In the genomic region with DNA sequence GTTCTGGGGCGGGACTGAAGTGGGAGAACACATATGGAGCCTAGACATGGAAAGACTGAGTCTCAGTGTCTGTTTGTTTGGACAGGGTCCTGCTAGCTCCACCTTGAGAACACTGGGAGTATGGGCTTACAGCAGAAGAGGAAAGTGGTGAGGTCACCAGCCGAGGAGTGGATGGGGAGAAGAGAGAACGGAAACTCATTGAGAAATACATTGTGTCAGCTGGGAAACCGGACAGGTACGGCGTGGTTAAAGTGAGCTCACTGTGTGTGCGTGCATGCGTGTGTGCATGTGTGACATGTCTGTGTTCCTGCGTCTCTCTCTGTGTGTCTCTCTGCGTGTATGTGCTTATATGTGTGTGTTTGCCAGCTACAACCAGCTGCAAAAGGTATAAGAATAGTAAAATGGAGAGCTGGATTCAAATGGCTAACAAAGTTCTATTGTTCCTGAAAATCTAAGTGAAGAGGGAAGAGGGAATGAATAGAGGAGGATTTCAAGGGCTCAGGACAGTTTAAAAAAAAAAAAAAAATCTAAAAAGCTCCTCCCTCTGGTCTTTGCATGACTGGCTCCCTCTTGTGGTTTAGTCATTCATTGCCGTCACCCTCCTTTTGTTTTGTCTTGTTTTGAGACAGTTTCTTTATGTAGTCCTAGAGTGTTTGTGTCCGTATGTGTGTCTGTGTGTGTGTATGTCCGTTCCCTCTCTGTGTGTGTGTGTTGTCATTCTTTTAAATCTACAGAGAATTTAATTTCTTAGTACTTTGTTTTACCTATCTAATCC, we compare ENCODE assay signal across 9 mouse cellular contexts. TPM values are rescaled to one million over a fixed set of nuclear protein-coding genes. Genes with fewer than 3 reads are reported as not detected.
DNase-seq lines count a peak whose midpoint lies in the region; ATAC-seq and TF ChIP-seq lines count a peak whose summit lies in the region.
"Had no signal": no experiment of that assay in that cellular context is flagged by ENCODE, and none has a peak within 500 bp of the region (broad histone marks: within the 10 kb centered on the region; RNA-seq: fewer than 3 reads in every experiment).

No protein-coding gene starts in this region.

- peak; percentile 63 for ATAC-seq in erythroblast, adult 5-6 weeks (replicated peaks; ENCODE audit: low FRiP score, poor library complexity, severe bottlenecking)
- no peak for ATAC-seq in kidney, postnatal 0 days (replicated peaks; ENCODE audit: low FRiP score, low read depth)
- 0 out of 2 replicates have a peak, but pooled peaks have one; percentile 12 for ATAC-seq in stomach, postnatal 0 days (ENCODE audit: low FRiP score, low TSS enrichment)

- 0 out of 2 replicates have a peak, but pooled peaks cover 5% of the 10 kb centered on the region for H3K4me1 ChIP-seq in heart, embryonic 10.5 days
- H3K4me1 ChIP-seq in kidney, postnatal 0 days (replicated peaks; ENCODE audit: insufficient read depth, low read length), result no peaks in the 10 kb centered on the region
- peaks cover 7% of the 10 kb centered on the region for H3K4me1 ChIP-seq in megakaryocyte, embryonic 14.5 days
- no peaks in the 10 kb centered on the region for H3K4me1 ChIP-seq in stomach, postnatal 0 days (replicated peaks; ENCODE audit: control insufficient read depth, insufficient read depth)
- H3K4me1 ChIP-seq: hindbrain, embryonic 15.5 days had no signal

- 55% methylated on average over 13 of the region's 13 CpGs for WGBS in heart, embryonic 10.5 days
- 62% methylated on average over 13 of the region's 13 CpGs for WGBS in kidney, postnatal 0 days
- WGBS in stomach, postnatal 0 days, result 58% methylated on average over 13 of the region's 13 CpGs

- H3K27me3 ChIP-seq in heart, embryonic 10.5 days (ENCODE audit: insufficient read depth, poor library complexity, severe bottlenecking), result no peaks in the 10 kb centered on the region
- H3K27me3 ChIP-seq in kidney, postnatal 0 days (ENCODE audit: insufficient read depth, low read length), result no peaks in the 10 kb centered on the region
- peaks cover 2% of the 10 kb centered on the region for H3K27me3 ChIP-seq in megakaryocyte, embryonic 14.5 days (replicated peaks)
- no peaks in the 10 kb centered on the region for H3K27me3 ChIP-seq in stomach, postnatal 0 days (ENCODE audit: control insufficient read depth, insufficient read depth, low read length)
- H3K27me3 ChIP-seq: hindbrain, embryonic 15.5 days had no signal

- no peaks in the 10 kb centered on the region for H3K9me3 ChIP-seq in heart, embryonic 10.5 days
- H3K9me3 ChIP-seq in kidney, postnatal 0 days (replicated peaks; ENCODE audit: low read length), result no peaks in the 10 kb centered on the region
- no peaks in the 10 kb centered on the region for H3K9me3 ChIP-seq in megakaryocyte, embryonic 14.5 days
- H3K9me3 ChIP-seq in stomach, postnatal 0 days (ENCODE audit: control insufficient read depth, low read length), result no peaks in the 10 kb centered on the region
- H3K9me3 ChIP-seq: hindbrain, embryonic 15.5 days had no signal

- H3K27ac ChIP-seq in heart, embryonic 10.5 days, result no peak overlapping the region
- no peak overlapping the region for H3K27ac ChIP-seq in kidney, postnatal 0 days
- no peak overlapping the region for H3K27ac ChIP-seq in stomach, postnatal 0 days (replicated peaks)
- H3K27ac ChIP-seq: hindbrain, embryonic 15.5 days had no signal

- TF ChIP-seq CTCF in kidney, postnatal 0 days (IDR thresholded peaks at IDR 0.05; ENCODE audit: low read depth), result peak; percentile 93
- peak; percentile 91 for TF ChIP-seq CTCF in stomach, postnatal 0 days (IDR thresholded peaks at IDR 0.05; ENCODE audit: low read depth)

- no peaks in the 10 kb centered on the region for H3K36me3 ChIP-seq in heart, embryonic 10.5 days
- no peaks in the 10 kb centered on the region for H3K36me3 ChIP-seq in kidney, postnatal 0 days (ENCODE audit: insufficient read depth, low read length)
- H3K36me3 ChIP-seq in megakaryocyte, embryonic 14.5 days (replicated peaks; ENCODE audit: low read length), result no peaks in the 10 kb centered on the region
- H3K36me3 ChIP-seq in stomach, postnatal 0 days (ENCODE audit: control insufficient read depth, insufficient read depth, low read length), result no peaks in the 10 kb centered on the region
- H3K36me3 ChIP-seq: hindbrain, embryonic 15.5 days had no signal

- no peak overlapping the region for H3K4me3 ChIP-seq in heart, embryonic 10.5 days
- no peak overlapping the region for H3K4me3 ChIP-seq in kidney, postnatal 0 days (replicated peaks; ENCODE audit: low read depth, low read length)
- peak overlapping the region; percentile 84 for H3K4me3 ChIP-seq in megakaryocyte, embryonic 14.5 days (replicated peaks)
- no peak overlapping the region for H3K4me3 ChIP-seq in stomach, postnatal 0 days (ENCODE audit: low read depth, low read length)
- H3K4me3 ChIP-seq: hindbrain, embryonic 15.5 days had no signal

- H3K9ac ChIP-seq in kidney, postnatal 0 days (ENCODE audit: low read depth, low read length), result no peak overlapping the region
- H3K9ac ChIP-seq in stomach, postnatal 0 days (ENCODE audit: low read length), result no peak overlapping the region
- H3K9ac ChIP-seq: hindbrain, embryonic 15.5 days had no signal

- H3K4me2 ChIP-seq in kidney, postnatal 0 days (ENCODE audit: low read length), result no peak overlapping the region
- H3K4me2 ChIP-seq in stomach, postnatal 0 days (replicated peaks; ENCODE audit: low read depth), result no peak overlapping the region
- H3K4me2 ChIP-seq: hindbrain, embryonic 15.5 days had no signal

- no peak for TF ChIP-seq EP300 in stomach, postnatal 0 days (optimal IDR thresholded peaks at IDR 0.05)

- peak; percentile 59 to 83 for DNase-seq in heart, adult 18-20 months
- DNase-seq in heart, embryonic 10.5 days (ENCODE audit: low spot score), result no peak
- DNase-seq in A20 (ENCODE audit: low read depth, low spot score) (peak; percentile 75), adipocyte (ENCODE audit: low spot score) (peak; percentile 79)
- peak; percentile 87 for DNase-seq in kidney, postnatal 0 days (ENCODE audit: low spot score)
- peak; percentile 45 for DNase-seq in stomach, postnatal 0 days (ENCODE audit: low spot score)

RNA-seq across cellular contexts. Expression of a gene that starts 52.0 kb away (rescaled TPM):
- total RNA-seq in heart, adult 18-20 months (2021), result 10 to 100 TPM; 31.6 to 40.8 TPM
- polyA plus RNA-seq in heart, embryonic 10.5 days (2016; fragmentation: Nextera tagmentation; extraction: Ambion mirVana), result 28.5 and 30.4 TPM in 2 replicates
- total RNA-seq in erythroblast, adult 5-6 weeks (2015; ENCODE audit: low replicate concordance), result 1.5 and 3.8 TPM in 2 replicates
- total RNA-seq in erythroblast, adult 5-6 weeks (2017; ENCODE audit: low replicate concordance), result 0.84 and 2.2 TPM in 2 replicates
- 17.1 and 20.8 TPM in 2 replicates for polyA plus RNA-seq in kidney, postnatal 0 days (2015; fragmentation: Nextera tagmentation; extraction: Ambion mirVana)
- 14.3 and 33.3 TPM in 2 replicates for polyA plus RNA-seq in megakaryocyte, embryonic 14.5 days (2012; ENCODE audit: insufficient read depth, low replicate concordance)
- polyA plus RNA-seq in stomach, postnatal 0 days (2015; fragmentation: Nextera tagmentation; extraction: Ambion mirVana), result 15.8 and 16.4 TPM in 2 replicates
